ENCODE assay signal across 8 mouse cellular contexts in the genomic region with DNA sequence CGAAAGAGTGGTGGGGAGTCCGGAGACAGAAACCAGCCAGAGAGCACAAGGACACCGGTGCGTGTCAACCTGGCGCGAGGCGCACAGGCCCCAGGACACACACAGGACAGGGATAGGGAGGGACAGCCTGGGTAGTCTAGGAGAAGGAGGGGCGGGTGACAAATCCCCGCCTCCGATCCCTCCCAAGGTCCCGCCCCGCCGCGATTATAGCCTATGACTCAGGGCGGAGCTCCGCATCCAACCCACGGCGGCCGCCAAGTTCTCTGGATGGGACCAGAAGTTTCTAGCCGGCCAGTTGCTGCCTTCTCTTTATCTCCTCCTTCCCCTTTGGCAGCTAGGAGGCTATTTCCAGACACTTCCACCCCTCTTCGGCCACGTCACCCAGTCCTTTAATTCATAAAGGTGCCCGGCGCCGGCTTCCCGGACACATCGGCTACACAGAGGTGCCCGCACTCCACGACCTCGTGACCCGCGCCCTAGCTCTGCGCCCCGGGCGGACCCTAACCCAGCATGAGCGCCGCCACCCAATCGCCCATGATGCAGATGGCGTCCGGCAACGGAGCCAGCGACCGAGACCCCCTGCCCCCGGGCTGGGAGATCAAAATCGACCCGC. TPM values are rescaled to one million over a fixed set of nuclear protein-coding genes. Genes with fewer than 3 reads are reported as not detected.
DNase-seq lines count a peak whose midpoint lies in the region; ATAC-seq and TF ChIP-seq lines count a peak whose summit lies in the region.

Gene Bag3 (plus strand): TSS at position 268 of the 613 bp plus-strand sequence.

- no peak for DNase-seq in Patski (ENCODE audit: low read depth, low spot score)
- peak; percentile 86 for DNase-seq in cerebellum, adult 9-11 months
- peak; percentile 40 to 75 for DNase-seq in frontal cortex, postnatal 10 days (ENCODE audit: low spot score in 2 of 2)
- peak; percentile 87 for DNase-seq in hindbrain, embryonic 11.5 days (ENCODE audit: low spot score)
- peak; percentile 40 to 65 for DNase-seq in layer of hippocampus, postnatal 25 days (ENCODE audit: extremely low spot score in 1 of 2, low spot score in 1 of 2)
- DNase-seq in lung, postnatal 4 days = peak; percentile 96 to 97
- DNase-seq in retina, postnatal 7 days (ENCODE audit: low read depth, low spot score) = peak; percentile 39
- DNase-seq in urinary bladder, adult 2 months (ENCODE audit: low spot score) = peak; percentile 97

- no peaks in the 10 kb centered on the region for H3K9me3 ChIP-seq in hindbrain, embryonic 11.5 days (ENCODE audit: control insufficient read depth, low read length)

- CTCF ChIA-PET in Patski (lab: Charles Lee) = interaction anchor here (1.5 to 1.7 kb wide), 3 partner anchors 49 to 99 kb away, joined by 3 to 8 read pairs (median 6); partner anchors contain the start of gene Tial1

- in situ Hi-C loops in Patski (cut with MboI; ENCODE audit: low pct_unique_long_range_greater_than_20kb) = loop anchor here (5.0 to 10.0 kb wide), 2 partner anchors 59 to 151 kb away; no protein-coding TSS in a partner anchor

- peak within 1 kb of the TSS; percentile 41 for H3K4me3 ChIP-seq in hindbrain, embryonic 11.5 days (ENCODE audit: low read depth, low read length)

- no peaks in the 10 kb centered on the region; the same call in 1 of the 2 replicates for H3K4me1 ChIP-seq in hindbrain, embryonic 11.5 days (replicated peaks; ENCODE audit: control insufficient read depth, insufficient read depth, low read length)

- no peaks in the 10 kb centered on the region for H3K27me3 ChIP-seq in Patski
- peaks cover 11% of the 10 kb centered on the region for H3K27me3 ChIP-seq in hindbrain, embryonic 11.5 days (ENCODE audit: control insufficient read depth, insufficient read depth, low read length)

- H3K9ac ChIP-seq in hindbrain, embryonic 11.5 days (ENCODE audit: low read depth, low read length) = peak within 1 kb of the TSS; percentile 57

- ATAC-seq in Patski = peak; percentile 94
- ATAC-seq in hindbrain, embryonic 11.5 days (ENCODE audit: low FRiP score) = peak; percentile 87

- under 1% methylated on average over 46 of the region's 46 CpGs for WGBS in hindbrain, embryonic 11.5 days

- H3K27ac ChIP-seq in hindbrain, embryonic 11.5 days (ENCODE audit: low read depth, low read length) = 0 out of 2 replicates have a peak within 1 kb of the TSS, but pooled peaks have one; percentile 4

- TF ChIP-seq CTCF in Patski (IDR thresholded peaks at IDR 0.05) = no peak

- POLR2A ChIA-PET in Patski (lab: Charles Lee) = interaction anchor here (0.6 to 1.9 kb wide), 6 partner anchors 16 to 167 kb away, joined by 3 to 5 read pairs (median 3); no protein-coding TSS in a partner anchor

- H3K4me2 ChIP-seq in hindbrain, embryonic 11.5 days (replicated peaks; ENCODE audit: low read depth, low read length) = peak within 1 kb of the TSS; percentile 58

- H3K36me3 ChIP-seq in hindbrain, embryonic 11.5 days (ENCODE audit: control insufficient read depth, insufficient read depth, low read length) = no peaks in the 10 kb centered on the region

RNA-seq across cellular contexts. Expression of gene Bag3, which starts in this region (rescaled TPM):
- 56.0 TPM for polyA plus RNA-seq in Patski (2021)
- polyA plus RNA-seq in hindbrain, embryonic 11.5 days (2014; fragmentation: Nextera tagmentation; extraction: Ambion mirVana) = 4.3 and 5.6 TPM in 2 replicates
- total RNA-seq in layer of hippocampus, postnatal 25 days (2021) = 1 to 10 TPM; 9.7 TPM
- 30.4 and 54.6 TPM in 2 replicates for polyA plus RNA-seq in urinary bladder, adult 2 months (2012; rRNA removed)
